Mouse (Mus musculus): ENCODE measurements at regions not wholly inside any gene's neighbourhood (a gene's known extent, or its start where the extent isn't known, plus 50 kb on each side); places are given as distances from the start of the nearest gene placed in this dataset.

- no peak for TF ChIP-seq POLR2A (IDR thresholded peaks at IDR 0.05; ENCODE audit: borderline replicate concordance, low read depth, low read length)
- no peak for TF ChIP-seq CTCF (IDR thresholded peaks at IDR 0.05; ENCODE audit: low read depth, low read length)
Measured at GRCm38 (mm10) chr6:51272136-51272736, 160.2 kb upstream of the Nfe2l3 start.

Measured in bone marrow macrophage, adult 2 months (primary cell).